ENCODE assay signal across 27 mouse cellular contexts in genomic region chr1:165129573-165129972, GRCm38 (mm10). TPM values are rescaled to one million over a fixed set of nuclear protein-coding genes. Genes with fewer than 3 reads are reported as not detected.
DNase-seq lines count a peak whose midpoint lies in the region; ATAC-seq and TF ChIP-seq lines count a peak whose summit lies in the region.
"Had no signal": no experiment of that assay in that cellular context is flagged by ENCODE, and none has a peak within 500 bp of the region (broad histone marks: within the 10 kb centered on the region; RNA-seq: fewer than 3 reads in every experiment).

No protein-coding gene starts in this region.

- no peak for TF ChIP-seq CTCF in brain, embryonic 14.5 days (IDR thresholded peaks at IDR 0.05; ENCODE audit: borderline replicate concordance, extremely low read depth, insufficient read depth, insufficient read length)

- 67% methylated on average over 5 of the region's 5 CpGs for WGBS in midbrain, embryonic 15.5 days
- 63% methylated on average over 5 of the region's 5 CpGs for WGBS in midbrain, embryonic 14.5 days

- no peak overlapping the region for H3K4me3 ChIP-seq in midbrain, embryonic 15.5 days
- H3K4me3 ChIP-seq in midbrain, embryonic 14.5 days (replicated peaks; ENCODE audit: low read depth, low read length), result no peak overlapping the region
- no peak overlapping the region for H3K4me3 ChIP-seq in ES-E14 (ENCODE audit: insufficient read depth in 1 of 2, low read depth in 1 of 2, low read length in 2 of 2, poor library complexity in 1 of 2, severe bottlenecking in 1 of 2)
- H3K4me3 ChIP-seq: embryonic facial prominence, embryonic 15.5 days; erythroblast, embryonic 14.5 days; forebrain, embryonic 10.5 days; gastrocnemius, adult 2 months; heart, embryonic 13.5 days; hindbrain, embryonic 15.5 days had no signal

- DNase-seq in midbrain, embryonic 14.5 days, result no peak
- no peak for DNase-seq in ES-E14 (ENCODE audit: low read depth, low spot score)
- peak; percentile 8 for DNase-seq in brain, embryonic 14.5 days (ENCODE audit: low read depth)
- DNase-seq in left cerebral cortex, adult 8-10 months (ENCODE audit: low spot score in 2 of 2), result no peak
- no peak for DNase-seq in layer of hippocampus, adult 11-12 months (ENCODE audit: low spot score)
- DNase-seq: adrenal gland, postnatal 36 days; cerebellum, adult 11 months; cerebellum, adult 8-10 months; cerebellum, postnatal 14 days; embryo, embryonic 11 days; gastrocnemius, adult 2 months; gastrocnemius, postnatal 36 days; heart, adult 11 months; heart, postnatal 36 days had no signal

- TF ChIP-seq POLR2A in brain, embryonic 14.5 days (IDR thresholded peaks at IDR 0.05; ENCODE audit: borderline replicate concordance, extremely low read depth, insufficient read depth, insufficient read length, poor library complexity, severe bottlenecking), result no peak

- H3K36me3 ChIP-seq in midbrain, embryonic 15.5 days (replicated peaks), result no peaks in the 10 kb centered on the region
- no peaks in the 10 kb centered on the region for H3K36me3 ChIP-seq in midbrain, embryonic 14.5 days (ENCODE audit: control insufficient read depth, insufficient read depth, low read length)
- H3K36me3 ChIP-seq in ES-E14 (ENCODE audit: control insufficient read depth, insufficient read depth, low read length, poor library complexity, severe bottlenecking), result no peaks in the 10 kb centered on the region
- H3K36me3 ChIP-seq: embryonic facial prominence, embryonic 15.5 days; forebrain, embryonic 10.5 days; heart, embryonic 13.5 days; hindbrain, embryonic 15.5 days had no signal

- in situ Hi-C loops in ES-E14 (cut with MboI; ENCODE audit: low sequenced_read_pairs in 2 of 2, unreplicated experiment in 2 of 2), result no loop called here

- no peaks in the 10 kb centered on the region for H3K27me3 ChIP-seq in midbrain, embryonic 15.5 days (replicated peaks)
- no peaks in the 10 kb centered on the region for H3K27me3 ChIP-seq in midbrain, embryonic 14.5 days (ENCODE audit: control insufficient read depth, insufficient read depth, low read length)
- H3K27me3 ChIP-seq: embryonic facial prominence, embryonic 15.5 days; hindbrain, embryonic 15.5 days; Patski had no signal

- no peaks in the 10 kb centered on the region for H3K4me1 ChIP-seq in midbrain, embryonic 15.5 days
- no peaks in the 10 kb centered on the region for H3K4me1 ChIP-seq in midbrain, embryonic 14.5 days (ENCODE audit: control insufficient read depth, insufficient read depth, low read length)
- peaks cover 0 to 4% of the 10 kb centered on the region in 2 experiments; a peak in 1 of 4 replicates for H3K4me1 ChIP-seq in ES-E14 (ENCODE audit: control insufficient read depth in 2 of 2, insufficient read depth in 2 of 2, low read length in 2 of 2, poor library complexity in 1 of 2)
- H3K4me1 ChIP-seq: embryonic facial prominence, embryonic 15.5 days; forebrain, embryonic 10.5 days; heart, embryonic 13.5 days; hindbrain, embryonic 15.5 days had no signal

- ATAC-seq in midbrain, embryonic 15.5 days (replicated peaks), result 0 out of 2 replicates have a peak, but pooled peaks have one; percentile 28
- ATAC-seq in midbrain, embryonic 14.5 days (ENCODE audit: low FRiP score, low TSS enrichment), result no peak
- ATAC-seq: activated CD4-positive, CD25-positive, alpha-beta regulatory T cell, adult 4 months; forebrain, embryonic 14.5 days; Patski had no signal

- no peak overlapping the region for H3K4me2 ChIP-seq in midbrain, embryonic 15.5 days
- H3K4me2 ChIP-seq in midbrain, embryonic 14.5 days (ENCODE audit: low read length), result no peak overlapping the region
- H3K4me2 ChIP-seq: embryonic facial prominence, embryonic 15.5 days; heart, embryonic 13.5 days; hindbrain, embryonic 15.5 days had no signal

- H3K9ac ChIP-seq in midbrain, embryonic 15.5 days, result no peak overlapping the region
- no peak overlapping the region for H3K9ac ChIP-seq in midbrain, embryonic 14.5 days (replicated peaks; ENCODE audit: low read length)
- no peak overlapping the region for H3K9ac ChIP-seq in ES-E14 (ENCODE audit: insufficient read depth, low read depth, low read length, poor library complexity, severe bottlenecking)
- H3K9ac ChIP-seq: embryonic facial prominence, embryonic 15.5 days; heart, embryonic 13.5 days; hindbrain, embryonic 15.5 days had no signal

- no peak overlapping the region for H3K27ac ChIP-seq in midbrain, embryonic 15.5 days
- no peak overlapping the region for H3K27ac ChIP-seq in midbrain, embryonic 14.5 days (replicated peaks; ENCODE audit: low read depth, low read length)
- no peak overlapping the region for H3K27ac ChIP-seq in ES-E14 (ENCODE audit: insufficient read depth, low read depth, low read length, poor library complexity, severe bottlenecking)
- H3K27ac ChIP-seq: embryonic facial prominence, embryonic 15.5 days; forebrain, embryonic 10.5 days; gastrocnemius, adult 2 months; heart, embryonic 13.5 days; hindbrain, embryonic 15.5 days had no signal

- H3K9me3 ChIP-seq in midbrain, embryonic 15.5 days, result no peaks in the 10 kb centered on the region
- no peaks in the 10 kb centered on the region for H3K9me3 ChIP-seq in midbrain, embryonic 14.5 days (ENCODE audit: control insufficient read depth, low read length)
- H3K9me3 ChIP-seq in ES-E14 (ENCODE audit: control insufficient read depth, insufficient read depth, low read depth, low read length), result no peaks in the 10 kb centered on the region
- H3K9me3 ChIP-seq: embryonic facial prominence, embryonic 15.5 days; forebrain, embryonic 10.5 days; heart, embryonic 13.5 days; hindbrain, embryonic 15.5 days had no signal

TF ChIP-seq in ES-E14, 5 proteins besides CTCF, POLR2A, EP300 and RAD21:
- TF ChIP-seq MAFK (IDR thresholded peaks at IDR 0.05; ENCODE audit: insufficient read depth, low read depth, low read length) (peak; percentile 86), ZC3H11A (IDR thresholded peaks at IDR 0.05; ENCODE audit: borderline replicate concordance, low read depth, low read length) (no peak)
TF ChIP-seq in ES-E14: peak in this region for 1.

RNA-seq across cellular contexts. Expression of gene Tbx19, which starts 31.0 kb away (rescaled TPM):
- 0.08 TPM in 1 of 2 replicates, not detected in the other for polyA plus RNA-seq in midbrain, embryonic 15.5 days (2015; fragmentation: Nextera tagmentation; extraction: Ambion mirVana)
- polyA plus RNA-seq in midbrain, embryonic 14.5 days (2014; fragmentation: Nextera tagmentation; extraction: Ambion mirVana), result not detected in 2 replicates
- total RNA-seq in ES-E14 (2012; rRNA removed), result not detected in 2 replicates
- 0.10 and 0.18 TPM in 2 replicates for polyA plus RNA-seq in brain, embryonic 14.5 days (2012; rRNA removed)
- total RNA-seq in left cerebral cortex, adult 8-10 months (2022), result not detected
- total RNA-seq: adrenal gland, adult 18-20 months; common myeloid progenitor, adult 5-6 weeks; gastrocnemius, adult 2 months; gastrocnemius, postnatal 36 days; heart, postnatal 36 days had no signal
- polyA plus RNA-seq: activated CD4-positive, CD25-positive, alpha-beta regulatory T cell, adult 4 months; embryonic facial prominence, embryonic 11.5 days; embryonic facial prominence, embryonic 15.5 days; forebrain, embryonic 10.5 days; heart, embryonic 13.5 days; heart, postnatal 0 days; hindbrain, embryonic 15.5 days; Patski had no signal
